Mouse (Mus musculus): ENCODE measurements around the gene Fbxo4. TPM values are rescaled to one million over a fixed set of nuclear protein-coding genes. Genes with fewer than 3 reads are reported as not detected.

The Fbxo4 gene
- polyA plus RNA-seq, 2 experiments = 2.0 to 2.8 TPM

- TF ChIP-seq EP300 (IDR thresholded peaks at IDR 0.05; ENCODE audit: low read depth) = no peak
- TF ChIP-seq CTCF (IDR thresholded peaks at IDR 0.05; ENCODE audit: low read depth) = no peak
- peaks cover 0 to 10% of the 10 kb centered on the region in 2 experiments; a peak in 1 of 4 replicates for H3K4me1 ChIP-seq (replicated peaks; ENCODE audit: control insufficient read depth in 2 of 2, insufficient read depth in 2 of 2, low read length in 1 of 2)
- 69% methylated on average over 2 of the region's 2 CpGs for WGBS (ENCODE audit: insufficient replicate concordance)
- no peaks in the 10 kb centered on the region for H3K27me3 ChIP-seq (ENCODE audit: control insufficient read depth, insufficient read depth, low read length)
- DNase-seq (ENCODE audit: low read depth in 3 of 3, low spot score in 3 of 3) (no peak), ATAC-seq (ENCODE audit: insufficient read depth) (no peak)
- no peaks in the 10 kb centered on the region for H3K9me3 ChIP-seq (ENCODE audit: control insufficient read depth, low read length)
- no peak overlapping the region for H3K27ac ChIP-seq
- H3K4me2 ChIP-seq (ENCODE audit: low read depth) = no peak overlapping the region
- H3K9ac ChIP-seq (replicated peaks) = no peak overlapping the region
- H3K36me3 ChIP-seq (replicated peaks; ENCODE audit: control insufficient read depth, insufficient read depth, low read depth) = no peaks in the 10 kb centered on the region
- no peak overlapping the region for H3K4me3 ChIP-seq (ENCODE audit: insufficient read depth in 1 of 2, low read depth in 2 of 2, low read length in 2 of 2)
Measured at GRCm38 (mm10) chr15:4023747-4024146, 44.4 kb upstream of the Fbxo4 start.

- no peaks in the 10 kb centered on the region for H3K27me3 ChIP-seq (ENCODE audit: control insufficient read depth, insufficient read depth, low read length)
- no peak overlapping the region for H3K27ac ChIP-seq
- 74% methylated on average over 4 of the region's 4 CpGs for WGBS (ENCODE audit: insufficient replicate concordance)
- H3K9me3 ChIP-seq (ENCODE audit: control insufficient read depth, low read length) = no peaks in the 10 kb centered on the region
- H3K4me3 ChIP-seq (ENCODE audit: insufficient read depth in 1 of 2, low read depth in 2 of 2, low read length in 2 of 2) = no peak overlapping the region
- no peak overlapping the region for H3K9ac ChIP-seq (replicated peaks)
- no peak overlapping the region for H3K4me2 ChIP-seq (ENCODE audit: low read depth)
- TF ChIP-seq CTCF (IDR thresholded peaks at IDR 0.05; ENCODE audit: low read depth) = no peak
- no peak for TF ChIP-seq EP300 (IDR thresholded peaks at IDR 0.05; ENCODE audit: low read depth)
- DNase-seq (ENCODE audit: low read depth in 3 of 3, low spot score in 3 of 3) (no peak), ATAC-seq (ENCODE audit: insufficient read depth) (no peak)
- H3K4me1 ChIP-seq (replicated peaks; ENCODE audit: control insufficient read depth in 2 of 2, insufficient read depth in 2 of 2, low read length in 1 of 2) = peaks cover 0 to under 1% of the 10 kb centered on the region in 2 experiments; a peak in 1 of 4 replicates
- no peaks in the 10 kb centered on the region for H3K36me3 ChIP-seq (replicated peaks; ENCODE audit: control insufficient read depth, insufficient read depth, low read depth)
Measured at GRCm38 (mm10) chr15:4020711-4021110, 41.3 kb upstream of the Fbxo4 start.

DNA sequence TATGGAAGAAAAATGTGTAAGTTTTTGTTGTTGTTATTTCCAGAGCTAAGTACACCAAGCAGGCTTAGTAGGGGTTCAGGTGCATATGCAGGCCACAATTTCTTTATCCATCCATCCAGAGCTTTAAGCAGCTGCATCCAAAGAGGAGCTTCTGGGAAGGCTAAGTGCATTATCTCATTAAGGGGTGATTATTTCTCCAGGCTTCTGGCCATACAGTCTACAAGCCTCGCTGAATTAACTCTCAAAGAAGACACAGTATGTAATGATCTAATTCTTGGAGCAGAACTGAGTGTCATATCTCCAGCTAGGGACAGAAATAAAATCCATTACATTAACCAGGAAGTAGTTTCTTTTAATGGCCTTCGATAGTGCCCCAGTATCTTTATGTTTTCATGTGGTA is 34.5 kb upstream of the Fbxo4 start:
- ATAC-seq (ENCODE audit: insufficient read depth) = no peak
- no peaks in the 10 kb centered on the region for H3K9me3 ChIP-seq (ENCODE audit: control insufficient read depth, low read length)
- WGBS (ENCODE audit: insufficient replicate concordance) = 53% methylated on average over 2 of the region's 2 CpGs
- H3K4me2 ChIP-seq (ENCODE audit: low read depth) = no peak overlapping the region
- H3K27me3 ChIP-seq (ENCODE audit: control insufficient read depth, insufficient read depth, low read length) = no peaks in the 10 kb centered on the region
- H3K4me3 ChIP-seq (ENCODE audit: insufficient read depth in 1 of 2, low read depth in 2 of 2, low read length in 2 of 2) = no peak overlapping the region
- no peak for TF ChIP-seq EP300 (IDR thresholded peaks at IDR 0.05; ENCODE audit: low read depth)
- no peak for TF ChIP-seq CTCF (IDR thresholded peaks at IDR 0.05; ENCODE audit: low read depth)
- no peaks in the 10 kb centered on the region for H3K36me3 ChIP-seq (replicated peaks; ENCODE audit: control insufficient read depth, insufficient read depth, low read depth)
- no peaks in the 10 kb centered on the region for H3K4me1 ChIP-seq (replicated peaks; ENCODE audit: control insufficient read depth in 2 of 2, insufficient read depth in 2 of 2, low read length in 1 of 2)
- H3K9ac ChIP-seq (replicated peaks) = no peak overlapping the region
- no peak overlapping the region for H3K27ac ChIP-seq
- DNase-seq (ENCODE audit: low read depth in 3 of 3, low spot score in 3 of 3) = no peak

GRCm38 (mm10) chr15:4000536-4000935 is 21.2 kb upstream of the Fbxo4 start:
- TF ChIP-seq CTCF (IDR thresholded peaks at IDR 0.05; ENCODE audit: low read depth) (no peak), EP300 (IDR thresholded peaks at IDR 0.05; ENCODE audit: low read depth) (no peak)
- no peak overlapping the region for H3K4me3 ChIP-seq (ENCODE audit: insufficient read depth in 1 of 2, low read depth in 2 of 2, low read length in 2 of 2)
- H3K27me3 ChIP-seq (ENCODE audit: control insufficient read depth, insufficient read depth, low read length) = no peaks in the 10 kb centered on the region
- H3K4me1 ChIP-seq (replicated peaks; ENCODE audit: control insufficient read depth in 2 of 2, insufficient read depth in 2 of 2, low read length in 1 of 2) = peaks cover 5 to 6% of the 10 kb centered on the region in 2 experiments; a peak in 2 of 4 replicates
- H3K36me3 ChIP-seq (replicated peaks; ENCODE audit: control insufficient read depth, insufficient read depth, low read depth) = no peaks in the 10 kb centered on the region
- no peak overlapping the region for H3K9ac ChIP-seq (replicated peaks)
- 44% methylated on average over 2 of the region's 2 CpGs for WGBS (ENCODE audit: insufficient replicate concordance)
- H3K27ac ChIP-seq = no peak overlapping the region
- no peaks in the 10 kb centered on the region for H3K9me3 ChIP-seq (ENCODE audit: control insufficient read depth, low read length)
- DNase-seq (ENCODE audit: low read depth in 3 of 3, low spot score in 3 of 3) (no peak), ATAC-seq (ENCODE audit: insufficient read depth) (no peak)
- H3K4me2 ChIP-seq (ENCODE audit: low read depth) = no peak overlapping the region

GRCm38 (mm10) chr15:3999144-3999543 is 19.8 kb upstream of the Fbxo4 start:
- ATAC-seq (ENCODE audit: insufficient read depth) (no peak), DNase-seq (ENCODE audit: low read depth in 3 of 3, low spot score in 3 of 3) (no peak)
- TF ChIP-seq CTCF (IDR thresholded peaks at IDR 0.05; ENCODE audit: low read depth) (no peak), EP300 (IDR thresholded peaks at IDR 0.05; ENCODE audit: low read depth) (no peak)
- Histone ChIP-seq H3K4me2 (ENCODE audit: low read depth) (no peak overlapping the region), H3K36me3 (replicated peaks; ENCODE audit: control insufficient read depth, insufficient read depth, low read depth) (no peaks in the 10 kb centered on the region), H3K4me1 (replicated peaks; ENCODE audit: control insufficient read depth in 2 of 2, insufficient read depth in 2 of 2, low read length in 1 of 2) (peaks cover 7 to 8% of the 10 kb centered on the region in 2 experiments; a peak in 2 of 4 replicates), H3K27ac (no peak overlapping the region), H3K9ac (replicated peaks) (no peak overlapping the region), H3K27me3 (ENCODE audit: control insufficient read depth, insufficient read depth, low read length) (no peaks in the 10 kb centered on the region), H3K9me3 (ENCODE audit: control insufficient read depth, low read length) (no peaks in the 10 kb centered on the region), H3K4me3 (ENCODE audit: insufficient read depth in 1 of 2, low read depth in 2 of 2, low read length in 2 of 2) (no peak overlapping the region)
- WGBS (ENCODE audit: insufficient replicate concordance) = 60% methylated on average over 2 of the region's 2 CpGs

All from liver, embryonic 14.5 days (tissue).